Mouse (Mus musculus) lung, postnatal 14 days (tissue): ENCODE data around the gene Wnt4.

ENCODE experiments used
- DNase-seq: peaks from one replicate; pipeline ENCODE4 v3.0.0; 2021

The Wnt4 gene

GRCm38 (mm10) chr4:137308377-137308776 lies 31.1 kb downstream of the Wnt4 start:
- peak; percentile 32 for DNase-seq

GRCm38 (mm10) chr4:137313511-137313910 lies 36.2 kb downstream of the Wnt4 start:
- no peak for DNase-seq

GRCm38 (mm10) chr4:137314561-137314960 lies 37.3 kb downstream of the Wnt4 start:
- no peak for DNase-seq

GRCm38 (mm10) chr4:137315061-137315460 lies 37.8 kb downstream of the Wnt4 start:
- no peak for DNase-seq

DNA sequence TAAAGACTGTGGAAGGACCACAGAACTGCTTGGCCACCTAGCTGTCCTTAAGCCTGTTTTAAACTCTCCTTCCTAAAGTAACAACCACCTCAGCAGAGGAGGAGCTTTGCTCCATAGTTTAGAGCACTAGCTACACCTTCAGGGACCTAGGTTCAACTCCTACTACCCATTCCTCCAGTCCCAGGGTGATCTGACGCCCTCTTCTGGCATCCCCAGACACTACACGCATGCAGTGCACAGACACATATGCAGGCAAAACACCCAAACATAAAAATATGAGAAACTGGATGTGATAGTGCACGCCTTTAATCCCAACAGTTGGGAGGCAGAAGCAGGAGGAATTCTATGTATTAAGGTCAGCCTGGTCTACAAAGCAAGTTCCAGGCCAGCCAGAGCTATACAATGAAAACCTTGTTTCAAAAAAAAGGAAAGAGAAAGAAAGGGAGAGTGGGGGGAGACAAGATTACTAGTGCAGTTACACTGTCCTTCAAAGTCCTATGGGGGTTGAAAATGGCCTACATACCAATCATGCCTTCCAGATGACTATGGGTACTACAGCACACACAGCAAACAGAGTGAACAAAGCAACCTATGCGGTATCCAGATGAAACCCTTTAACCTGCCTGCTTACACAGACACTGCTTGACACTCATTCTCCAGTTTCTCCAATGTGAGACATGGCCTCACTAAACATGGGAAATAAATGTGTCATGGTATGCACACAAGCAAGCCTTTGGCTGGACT lies 38.9 kb downstream of the Wnt4 start:
- DNase-seq = no peak

GRCm38 (mm10) chr4:137324926-137325325 lies 47.6 kb downstream of the Wnt4 start:
- no peak for DNase-seq

DNA sequence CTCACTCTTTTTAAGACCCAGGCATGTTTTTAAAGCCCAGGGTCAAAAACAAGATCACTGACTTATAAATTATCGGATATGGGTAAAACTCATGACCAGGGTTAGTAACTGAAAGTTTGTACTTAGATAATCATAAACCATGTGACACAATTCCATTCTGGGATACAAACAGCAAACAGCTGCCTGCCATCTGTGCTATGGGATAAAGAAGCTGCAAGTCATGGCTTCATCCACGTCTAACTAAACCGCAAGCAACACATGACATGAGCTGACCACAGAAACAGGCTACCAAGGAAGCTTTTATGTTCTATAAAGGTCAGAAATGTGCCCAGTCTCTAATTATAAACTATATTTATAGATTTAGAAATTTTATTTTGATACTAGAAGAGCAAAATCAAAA lies 49.2 kb downstream of the Wnt4 start:
- no peak for DNase-seq

DNA sequence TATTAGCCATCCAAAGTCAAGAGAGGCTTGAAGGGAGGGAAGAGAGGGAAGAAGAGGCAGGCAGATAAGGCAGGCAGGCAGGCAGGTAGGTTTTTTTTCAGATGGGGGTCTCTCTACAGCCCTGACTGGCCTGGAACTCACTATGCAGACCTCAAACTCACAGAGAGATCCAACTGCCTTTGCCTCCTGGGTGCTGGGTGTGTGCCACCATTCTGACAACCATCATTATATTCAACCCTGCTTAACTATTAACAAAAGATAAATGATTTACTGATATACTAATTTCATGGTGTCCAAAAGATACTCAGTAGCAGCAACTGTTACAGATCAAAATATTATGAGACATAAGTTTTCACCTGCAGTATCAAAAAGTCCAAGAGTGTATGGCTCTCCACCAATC lies 54.8 kb downstream of the Wnt4 start:
- DNase-seq = no peak

DNA sequence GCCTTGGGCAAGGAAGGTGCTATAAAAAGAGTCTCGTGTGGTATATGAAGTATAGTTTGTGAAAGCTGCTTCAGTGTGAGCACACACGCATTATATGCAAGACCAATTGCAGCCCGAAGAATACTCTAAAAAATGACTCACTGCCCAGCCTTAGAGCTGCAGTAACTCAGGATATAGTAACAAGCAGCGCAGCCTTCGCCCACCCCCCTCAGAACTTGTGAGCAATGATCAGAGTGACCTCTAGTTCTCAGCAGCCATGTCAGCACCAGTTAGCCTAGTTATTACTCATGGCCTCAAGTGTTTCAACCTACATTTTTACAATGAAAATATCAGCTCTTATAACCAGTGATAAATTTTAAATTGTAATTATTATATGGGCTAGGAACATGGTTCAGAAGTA lies 59.2 kb downstream of the Wnt4 start:
- no peak for DNase-seq

DNA sequence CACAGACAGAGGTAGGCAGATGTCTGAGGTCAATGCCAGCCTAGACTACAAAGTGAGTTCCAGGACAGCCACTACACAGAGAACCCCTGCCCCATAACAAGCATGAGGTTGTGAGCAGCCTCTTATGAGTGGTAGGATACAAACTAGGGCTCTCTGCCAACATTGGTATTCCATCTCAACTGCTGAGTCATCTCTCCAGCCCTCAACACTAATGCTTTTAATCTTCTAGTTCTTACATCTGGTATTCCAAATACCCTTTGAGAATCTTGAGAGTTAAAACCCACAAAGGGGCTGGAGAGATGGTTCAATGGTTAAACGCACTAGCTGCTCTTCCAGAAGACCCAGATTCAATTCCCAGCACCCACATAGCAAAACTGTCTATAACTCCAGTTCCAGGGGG lies 62.1 kb downstream of the Wnt4 start:
- DNase-seq = peak; percentile 15

DNA sequence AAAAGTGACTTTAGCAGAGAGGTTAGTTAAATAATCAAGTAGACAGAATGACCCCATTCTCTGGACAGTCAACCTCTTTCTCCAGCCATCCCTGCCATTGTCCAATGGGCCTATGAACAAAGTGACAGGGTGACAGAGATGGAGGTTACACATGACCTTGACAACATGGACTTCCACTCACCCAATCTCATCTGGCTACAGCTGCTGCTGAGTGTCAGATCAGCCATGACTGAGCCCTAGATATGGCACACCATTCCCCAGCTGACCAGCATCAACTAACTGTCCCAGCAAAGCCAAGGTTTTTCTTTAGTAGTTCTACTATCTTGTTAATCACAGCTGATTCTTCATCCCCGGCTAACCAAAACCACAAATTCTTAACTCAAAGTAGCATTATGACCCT lies 65.5 kb downstream of the Wnt4 start:
- DNase-seq = no peak

- DNase-seq = no peak
These were observed 67.8 kb downstream of the Wnt4 start for GRCm38 (mm10) chr4:137345112-137345511.

DNA sequence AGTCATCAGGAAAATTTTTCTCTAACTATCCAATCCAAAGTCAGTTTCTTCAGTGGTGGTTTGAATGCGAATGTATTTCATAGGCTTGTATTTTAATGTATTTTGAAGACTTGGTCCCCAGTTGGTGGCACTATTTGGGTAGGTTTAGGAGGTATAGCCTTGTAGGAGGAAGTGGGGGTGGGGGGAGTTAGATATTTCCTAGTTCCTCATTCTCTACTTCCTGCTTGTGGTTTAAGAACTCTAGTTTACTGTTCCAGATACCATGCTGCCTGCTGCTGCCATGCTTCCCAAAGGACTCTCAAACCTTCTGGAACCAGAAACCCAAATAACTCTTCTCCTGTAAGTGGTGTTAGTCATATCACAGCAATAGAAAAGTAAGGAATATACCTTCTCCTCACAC lies 68.5 kb downstream of the Wnt4 start:
- DNase-seq = no peak
